Mouse (Mus musculus): ENCODE measurements around the gene Ear10.
"Not testable (repeated sequence)": the region's sequence is repeated elsewhere in the genome, so short reads cannot be mapped to it uniquely, and the experiment has no call there.

Gene Ear10

DNA sequence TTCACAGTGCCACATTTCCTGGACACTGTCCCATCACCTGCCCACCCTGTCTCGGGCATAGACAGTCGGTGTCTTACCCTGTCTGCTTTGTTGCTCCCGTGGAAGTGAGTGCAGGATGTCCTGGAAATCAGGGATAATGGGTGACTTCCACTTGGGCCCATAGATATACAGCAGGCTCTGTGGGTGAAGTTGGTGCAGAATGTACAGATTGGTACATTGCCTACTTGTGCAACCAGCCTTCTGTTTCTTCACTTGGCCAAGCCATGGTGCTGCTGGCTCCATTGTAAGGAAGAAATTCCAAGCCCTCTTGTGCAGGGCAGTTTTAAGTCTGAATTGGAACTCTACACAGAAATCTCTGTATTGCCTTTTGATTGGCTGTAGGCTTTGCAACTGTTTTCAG is at the start of gene Ear10:
Gene Ear10, minus strand, starts transcription at position 101 of the 400 bp plus-strand sequence.
- not testable (repeated sequence) for DNase-seq (ENCODE audit: low spot score in 2 of 2)

DNA sequence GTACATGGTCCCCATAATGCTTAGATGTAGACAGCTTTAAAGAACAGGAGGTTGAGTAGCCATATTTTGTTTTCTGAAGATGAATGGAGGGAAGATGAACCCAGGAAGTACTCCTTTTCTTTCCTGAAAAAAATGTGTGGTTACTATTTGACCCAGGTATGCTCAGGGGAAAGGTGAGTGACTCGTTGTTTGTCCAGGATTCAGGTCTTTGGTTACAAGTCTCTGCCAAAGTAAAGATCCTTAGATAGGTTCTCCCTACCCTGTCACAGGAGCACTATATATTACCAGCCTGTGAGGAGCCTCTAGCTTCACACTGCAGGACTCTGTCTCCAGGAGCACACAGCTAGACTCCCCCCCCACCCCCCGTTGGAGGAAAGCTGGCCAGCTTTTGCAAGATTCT is 33.4 kb upstream of the Ear10 start, which contains the start of gene Ang5:
Gene Ang5, plus strand, starts transcription at position 301 of the 400 bp plus-strand sequence.
- not testable (repeated sequence) for DNase-seq (ENCODE audit: low spot score in 2 of 2)

DNA sequence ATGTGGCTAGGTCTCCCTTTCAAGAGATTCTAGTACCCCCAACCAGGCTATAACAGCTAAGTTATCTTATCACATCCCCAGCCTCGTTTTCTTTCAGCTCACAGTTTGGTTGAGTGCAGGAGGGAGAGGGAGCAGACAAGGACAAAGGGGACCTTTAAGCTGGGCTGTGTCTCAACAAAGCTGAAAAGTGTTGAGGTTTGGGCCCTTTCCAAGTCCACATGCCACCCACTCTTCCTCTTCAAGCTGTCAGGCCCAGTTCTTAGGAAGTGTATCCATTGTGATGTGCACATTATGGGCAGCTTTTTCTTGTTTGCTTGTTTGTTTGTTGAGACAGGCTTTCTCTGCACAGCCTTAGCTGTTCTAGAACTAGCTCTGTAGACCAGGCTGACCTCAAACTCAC is 31.7 kb upstream of the Ear10 start:
- DNase-seq (ENCODE audit: low spot score in 2 of 2), result not testable (repeated sequence)

DNA sequence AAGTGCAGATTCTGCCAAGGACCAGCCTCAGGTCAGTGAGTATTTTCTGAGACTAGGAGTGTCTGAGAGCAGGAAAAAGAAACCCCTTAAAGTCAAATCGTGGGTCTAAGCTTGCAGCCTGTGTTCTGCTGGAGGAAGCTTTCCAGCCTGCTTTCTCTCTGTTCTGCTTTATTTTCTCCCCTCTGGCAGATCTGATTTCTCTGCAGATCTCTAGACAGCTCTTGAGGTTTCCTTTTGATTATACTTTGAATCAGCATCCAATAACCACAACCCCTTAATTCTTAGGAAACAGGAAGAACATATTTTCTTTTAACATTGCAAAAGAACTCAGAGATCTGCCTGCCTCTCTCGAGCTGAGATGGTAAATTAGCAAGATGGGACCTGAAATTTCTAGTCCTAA is 30.0 kb upstream of the Ear10 start:
- not testable (repeated sequence) for DNase-seq (ENCODE audit: low spot score in 2 of 2)

DNA sequence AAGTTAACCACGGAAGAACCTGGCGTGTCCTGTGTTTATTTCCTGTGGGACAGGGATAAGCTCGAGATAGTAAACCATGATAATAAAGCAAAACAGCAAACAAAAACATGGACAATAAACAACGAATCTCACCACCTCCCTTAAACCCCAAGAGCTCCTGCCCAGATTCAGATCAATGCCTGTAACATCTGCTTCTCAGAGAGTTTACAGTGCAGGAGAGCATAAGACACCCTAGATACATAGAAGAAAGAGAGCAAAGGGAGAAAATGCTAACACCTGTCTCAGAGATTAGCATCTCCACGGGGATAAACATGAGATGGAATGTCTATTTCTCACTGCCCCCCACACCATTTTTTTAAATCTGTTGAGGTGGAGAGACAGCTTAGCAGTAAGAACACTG is 10.0 kb upstream of the Ear10 start:
- not testable (repeated sequence) for DNase-seq (ENCODE audit: low spot score in 2 of 2)

DNA sequence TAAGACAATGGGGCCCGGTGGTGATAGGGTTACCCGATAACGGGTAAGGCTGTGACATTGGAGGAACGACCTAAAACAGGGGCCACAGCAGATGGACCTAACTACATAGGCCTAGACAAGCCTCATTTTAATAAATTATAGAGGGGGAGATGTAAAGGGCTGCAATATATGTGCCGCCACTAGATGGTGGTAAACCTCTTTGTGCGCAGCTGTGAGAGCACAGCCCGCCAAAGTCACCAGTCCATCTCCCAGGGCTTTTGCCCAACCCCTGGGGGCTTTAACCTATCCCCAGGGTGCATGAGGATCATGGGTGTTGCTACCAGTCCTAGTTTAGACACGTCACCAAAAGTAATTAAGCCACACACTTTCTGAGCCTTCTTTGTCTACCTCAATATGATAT is 9.6 kb upstream of the Ear10 start:
- not testable (repeated sequence) for DNase-seq (ENCODE audit: low spot score in 2 of 2)

DNA sequence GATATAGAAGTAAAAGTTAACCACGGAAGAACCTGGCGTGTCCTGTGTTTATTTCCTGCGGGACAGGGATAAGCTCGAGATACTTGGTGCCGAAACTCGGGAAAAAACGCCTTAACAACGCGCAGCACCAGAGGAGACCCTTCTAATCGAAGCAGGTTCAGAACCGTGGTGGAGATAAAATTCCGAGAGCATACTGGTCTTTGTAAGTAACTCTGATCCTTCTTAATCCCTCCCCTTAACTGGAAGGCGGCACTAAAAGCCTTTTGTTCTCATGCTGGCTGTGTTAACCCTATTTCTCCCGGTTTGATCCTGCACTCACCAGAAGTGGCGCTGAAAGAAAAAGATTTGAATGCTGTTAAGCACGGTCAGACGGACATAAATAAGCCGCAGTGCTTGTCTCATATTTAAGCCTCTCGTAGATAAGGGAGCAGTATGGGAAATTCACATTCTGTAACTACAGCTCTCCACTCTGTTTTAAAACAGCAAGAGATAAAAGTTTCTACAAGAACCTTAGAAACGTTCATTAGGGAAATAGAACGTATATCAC is 2.1 kb upstream of the Ear10 start:
- DNase-seq (ENCODE audit: low spot score in 2 of 2), result not testable (repeated sequence)

DNA sequence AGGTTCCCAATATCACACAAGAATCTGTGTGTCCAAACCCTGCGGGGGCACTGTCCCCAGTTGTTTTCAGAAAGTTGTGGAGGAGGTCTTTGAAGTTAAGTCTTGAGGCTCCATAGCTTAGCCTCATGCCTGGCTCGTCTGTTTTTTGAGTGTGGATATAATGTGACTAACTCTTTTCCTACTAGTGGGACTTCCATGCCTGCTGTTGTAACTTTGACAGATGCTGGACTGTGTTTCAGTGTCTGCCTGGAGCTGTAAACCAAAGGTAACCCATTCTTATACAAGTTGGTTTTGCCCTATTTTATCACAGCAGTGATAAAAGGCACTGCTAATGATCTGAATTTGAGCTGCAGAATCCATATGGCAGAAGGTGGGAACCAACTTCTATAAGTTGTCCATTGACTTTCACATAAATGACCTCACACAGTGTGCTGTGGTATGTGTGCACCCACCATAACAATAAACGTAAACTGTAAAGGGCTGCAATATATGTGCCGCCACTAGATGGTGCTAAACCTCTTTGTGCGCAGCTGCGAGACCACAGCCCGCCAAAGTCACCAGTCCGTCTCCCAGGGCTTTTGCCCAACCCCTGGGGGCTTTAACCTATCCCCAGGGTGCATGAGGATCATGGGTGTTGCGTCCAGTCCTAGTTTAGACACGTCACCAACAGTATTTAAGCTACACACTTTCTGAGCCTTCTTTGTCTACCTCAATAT is 1.5 kb upstream of the Ear10 start, which contains the start of gene Gm8113:
Gene Gm8113, plus strand, starts transcription at position 703 of the 716 bp plus-strand sequence.
- peak; percentile 6 for DNase-seq (ENCODE audit: low spot score in 2 of 2)

DNA sequence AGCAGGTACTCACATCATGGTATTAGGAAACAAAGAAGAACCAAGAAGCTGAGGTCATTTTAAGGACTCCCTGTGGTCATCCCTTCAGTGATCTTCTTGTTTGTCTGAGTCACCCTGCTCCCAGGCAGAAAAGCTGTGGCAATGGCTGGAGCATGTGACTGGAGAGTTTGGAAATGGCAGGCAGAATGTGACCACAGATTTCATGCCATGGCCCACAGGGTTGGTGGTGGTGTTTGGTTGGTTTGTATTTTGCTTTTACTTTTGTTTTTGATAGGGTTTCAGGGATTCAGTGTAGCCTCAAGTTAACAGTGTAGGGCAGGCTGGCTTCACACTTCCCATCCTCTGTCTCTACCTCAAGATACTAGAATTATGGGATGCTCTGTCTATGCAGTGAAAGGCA is 5.1 kb downstream of the Ear10 start:
- not testable (repeated sequence) for DNase-seq (ENCODE audit: low spot score in 2 of 2)

DNA sequence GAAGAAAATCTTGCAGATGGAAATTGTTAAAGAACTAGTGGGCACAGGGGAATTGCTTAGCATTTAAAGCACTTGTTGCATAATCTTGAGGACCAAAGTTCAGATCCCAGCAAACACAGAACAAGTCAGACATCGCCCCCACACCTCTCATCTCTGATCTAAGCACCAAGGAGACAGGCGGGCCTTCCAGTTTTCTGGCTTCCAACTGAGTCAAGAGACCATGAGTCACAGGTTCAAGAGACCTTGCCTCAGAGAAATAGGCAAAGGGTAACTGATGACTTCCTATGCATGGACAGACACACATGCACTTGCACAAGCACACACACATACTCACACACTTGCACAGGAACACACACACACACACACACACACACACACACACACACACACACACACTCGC is 24.8 kb downstream of the Ear10 start:
- DNase-seq (ENCODE audit: low spot score in 2 of 2), result not testable (repeated sequence)

DNA sequence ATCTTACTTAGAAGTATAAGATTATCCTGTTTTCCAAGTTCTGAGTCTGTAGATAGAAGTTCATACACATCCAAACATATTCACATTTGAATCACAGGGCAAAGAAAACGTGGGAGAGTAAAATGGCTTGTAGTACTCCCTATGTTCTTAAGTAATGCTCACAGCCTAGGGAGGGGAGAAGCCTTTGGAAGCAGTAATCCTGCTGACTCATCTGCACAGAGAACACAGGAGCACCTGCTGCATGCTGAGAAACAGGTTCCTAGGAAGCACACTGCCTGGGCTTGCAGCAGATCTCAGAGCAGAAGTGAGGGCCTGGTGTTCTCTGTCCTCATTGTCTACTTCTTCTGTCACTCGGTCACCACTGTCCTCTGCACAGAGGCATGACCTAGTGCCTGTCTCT is 28.0 kb downstream of the Ear10 start:
- DNase-seq (ENCODE audit: low spot score in 2 of 2), result not testable (repeated sequence)

DNA sequence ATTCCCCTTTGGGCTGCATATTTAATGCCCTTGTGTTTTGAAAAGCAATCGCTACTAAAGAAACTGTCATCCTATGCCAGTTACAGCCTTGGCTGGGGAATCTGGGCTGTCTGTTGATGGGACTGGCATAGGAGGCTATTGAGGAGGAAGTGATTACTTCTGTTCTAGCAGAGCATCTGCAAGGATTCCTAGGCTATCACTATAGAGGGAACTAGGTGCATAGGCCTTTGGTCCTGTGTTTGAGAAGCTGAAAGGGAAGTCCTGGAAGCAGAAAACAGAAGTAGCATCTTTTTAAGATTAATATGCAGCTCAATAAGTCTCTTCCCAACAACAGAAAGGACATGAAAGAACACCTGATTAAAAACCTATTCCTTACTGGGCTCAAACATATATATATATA is 32.1 kb downstream of the Ear10 start:
- DNase-seq (ENCODE audit: low spot score in 2 of 2), result not testable (repeated sequence)

DNA sequence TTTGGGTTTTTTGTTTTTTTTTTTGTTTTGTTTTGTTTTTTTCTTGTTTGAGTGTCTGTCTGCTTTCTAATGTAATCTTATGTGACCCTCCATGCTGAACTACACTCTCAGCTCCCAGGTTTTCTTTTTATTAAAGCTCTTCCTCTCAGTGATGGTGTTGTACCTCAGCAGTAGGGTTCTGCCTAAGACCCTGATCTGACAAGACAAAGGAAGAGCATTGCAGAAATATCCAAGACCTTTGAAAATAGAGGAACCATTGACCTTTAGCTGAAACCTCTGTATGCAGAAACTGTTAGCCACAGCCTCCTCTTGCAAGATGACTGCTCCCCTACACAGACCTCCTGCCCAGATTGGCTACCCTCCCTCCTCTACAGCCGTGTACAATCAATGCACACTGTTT is 37.1 kb downstream of the Ear10 start:
- not testable (repeated sequence) for DNase-seq (ENCODE audit: low spot score in 2 of 2)

DNA sequence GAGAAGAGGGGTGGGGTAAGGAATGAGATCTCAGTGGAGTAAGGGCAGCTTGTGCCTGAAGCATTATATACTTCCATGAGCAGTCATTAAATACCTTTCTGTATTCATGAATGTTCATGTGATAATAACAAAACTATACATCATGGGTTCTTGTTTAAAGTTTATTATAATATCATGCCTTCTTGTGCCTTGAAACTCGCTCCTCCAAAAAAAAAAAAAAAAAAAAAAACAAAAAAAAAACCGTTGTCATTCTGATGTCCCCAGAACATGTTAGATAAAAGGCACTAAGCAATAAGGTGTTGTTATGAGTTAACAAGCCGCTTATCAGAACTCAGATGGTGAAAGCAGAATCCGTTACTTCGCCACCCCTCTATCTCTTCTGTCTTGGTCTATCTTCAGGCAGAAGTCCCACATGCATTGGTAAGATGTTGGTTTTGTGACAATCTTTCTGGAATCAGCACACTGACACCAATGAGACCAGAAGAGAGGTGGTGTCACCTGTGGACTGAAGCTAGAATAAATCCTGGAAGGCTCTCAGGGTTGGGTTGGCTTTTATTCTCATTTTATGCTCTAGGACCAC is 43.3 kb downstream of the Ear10 start:
- DNase-seq (ENCODE audit: low spot score in 2 of 2), result not testable (repeated sequence)

DNA sequence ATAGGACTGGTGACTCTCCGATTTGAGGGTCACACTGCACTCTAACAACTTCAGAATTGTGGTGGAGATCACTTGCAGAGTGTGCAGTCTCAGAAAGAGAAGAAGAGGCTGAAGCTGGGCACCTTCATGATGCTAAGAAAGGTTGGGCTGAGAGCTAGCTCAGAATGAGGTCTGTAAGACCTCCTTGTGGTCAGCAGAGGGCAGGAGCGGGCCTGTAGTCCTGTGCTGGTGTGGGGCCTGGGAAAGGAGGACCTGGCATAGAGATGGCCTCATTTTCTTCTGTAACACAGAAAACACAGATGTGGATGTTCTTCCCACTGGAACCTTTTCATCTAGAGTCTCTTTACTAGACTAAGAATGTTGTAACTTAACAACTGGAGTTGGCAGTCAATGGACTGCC is 45.6 kb downstream of the Ear10 start:
- DNase-seq (ENCODE audit: low spot score in 2 of 2), result not testable (repeated sequence)

DNA sequence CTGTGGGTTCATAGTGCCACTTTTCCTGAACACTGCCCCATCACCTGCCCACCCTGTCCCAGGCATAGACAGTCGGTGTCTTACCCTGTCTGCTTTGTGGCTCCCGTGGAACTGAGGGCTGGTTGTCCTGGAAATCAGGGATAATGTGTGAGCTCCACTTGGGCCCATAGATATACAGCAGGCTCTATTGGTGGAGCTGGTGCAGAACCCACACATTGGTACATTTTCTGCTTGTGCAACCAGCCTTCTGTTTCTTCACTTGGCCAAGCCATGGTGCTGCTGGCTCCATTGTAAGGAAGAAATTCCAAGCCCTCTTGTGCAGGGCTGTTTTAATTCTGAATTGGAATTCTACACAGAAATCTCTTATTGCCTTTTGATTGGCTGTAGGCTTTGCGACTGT is 47.9 kb downstream of the Ear10 start, which contains the start of gene Ear1:
Gene Ear1, minus strand, starts transcription at position 101 of the 400 bp plus-strand sequence.
- DNase-seq (ENCODE audit: low spot score in 2 of 2), result not testable (repeated sequence)

DNA sequence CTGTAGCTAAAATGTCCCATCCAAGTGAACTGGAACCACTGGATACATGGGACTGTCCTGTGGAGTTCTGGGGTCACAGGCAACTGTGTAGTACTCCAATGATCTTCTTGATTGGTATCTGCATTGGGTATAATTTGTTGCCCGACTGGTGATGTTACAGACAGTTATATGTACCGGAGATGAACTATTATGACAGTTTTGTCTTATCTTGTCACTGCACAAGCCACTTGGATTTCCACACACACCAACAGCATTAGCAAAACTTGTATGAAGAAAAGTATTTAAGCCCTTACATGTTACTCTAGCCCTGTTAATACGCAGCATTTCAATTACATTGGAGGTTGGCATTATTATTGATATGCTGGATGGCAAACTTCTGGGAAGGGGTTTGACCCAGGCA is 48.5 kb downstream of the Ear10 start:
- not testable (repeated sequence) for DNase-seq (ENCODE audit: low spot score in 2 of 2)

All from spleen, postnatal 14 days (tissue).